Mouse (Mus musculus): ENCODE measurements around the gene Elavl4. TPM values are rescaled to one million over a fixed set of nuclear protein-coding genes. Genes with fewer than 3 reads are reported as not detected.

The Elavl4 gene
- polyA plus RNA-seq, 2 experiments, result 0.04 TPM; not detected in 1

DNA sequence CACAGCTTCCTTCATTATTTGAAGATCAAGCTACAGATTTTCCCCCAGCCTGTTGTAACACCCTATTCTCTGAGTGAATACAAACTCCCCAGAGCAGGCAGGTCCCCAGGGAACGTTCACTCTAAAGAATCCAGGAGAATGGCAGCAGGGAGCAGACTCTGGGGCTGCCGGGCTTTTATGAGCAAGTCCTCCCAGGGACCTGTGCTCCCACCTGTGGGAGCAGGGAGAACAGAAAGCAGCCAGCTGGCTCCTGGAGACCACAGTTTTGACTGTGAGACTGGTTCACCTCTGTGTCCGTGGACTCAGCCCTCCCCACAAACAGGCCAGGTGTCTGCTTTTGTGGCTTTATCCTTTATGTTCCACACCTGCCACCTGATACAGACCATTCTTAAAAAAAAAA is 134.2 kb downstream of the Elavl4 start:
- Histone ChIP-seq H3K9ac (replicated peaks) (no peak overlapping the region), H3K36me3 (replicated peaks; ENCODE audit: control insufficient read depth, insufficient read depth, low read depth) (no peaks in the 10 kb centered on the region), H3K4me1 (replicated peaks; ENCODE audit: control insufficient read depth in 2 of 2, insufficient read depth in 2 of 2, low read length in 1 of 2) (no peaks in the 10 kb centered on the region), H3K9me3 (ENCODE audit: control insufficient read depth, low read length) (no peaks in the 10 kb centered on the region), H3K4me3 (ENCODE audit: insufficient read depth in 1 of 2, low read depth in 2 of 2, low read length in 2 of 2) (no peak overlapping the region), H3K27me3 (ENCODE audit: control insufficient read depth, insufficient read depth, low read length) (no peaks in the 10 kb centered on the region), H3K27ac (no peak overlapping the region), H3K4me2 (ENCODE audit: low read depth) (no peak overlapping the region)
- DNase-seq (ENCODE audit: low read depth in 3 of 3, low spot score in 3 of 3) (no peak), ATAC-seq (ENCODE audit: insufficient read depth) (no peak)
- TF ChIP-seq CTCF (IDR thresholded peaks at IDR 0.05; ENCODE audit: low read depth) (no peak), EP300 (IDR thresholded peaks at IDR 0.05; ENCODE audit: low read depth) (no peak)
- 45% methylated on average over 3 of the region's 3 CpGs for WGBS (ENCODE audit: insufficient replicate concordance)

DNA sequence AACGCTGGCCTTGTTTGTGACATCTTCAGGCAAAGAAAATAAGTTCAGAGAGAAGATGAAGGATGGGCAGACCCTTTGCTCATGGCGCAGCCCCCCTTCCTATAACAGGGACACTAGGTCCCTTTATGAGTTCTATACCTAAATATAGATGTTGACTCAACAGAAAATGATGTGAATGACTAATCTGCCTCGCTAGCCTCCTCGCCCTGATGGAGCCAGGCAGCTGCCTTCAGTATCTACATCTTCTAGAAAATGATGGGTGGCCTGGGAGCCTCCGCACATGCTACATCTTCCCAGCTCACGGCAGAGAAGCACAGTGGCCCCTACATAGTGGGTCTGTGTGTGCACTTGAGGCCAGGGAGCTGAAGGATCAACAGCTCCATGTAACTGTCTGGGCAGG is 137.2 kb downstream of the Elavl4 start:
- no peaks in the 10 kb centered on the region for H3K36me3 ChIP-seq (replicated peaks; ENCODE audit: control insufficient read depth, insufficient read depth, low read depth)
- WGBS (ENCODE audit: insufficient replicate concordance), result 65% methylated on average over 6 of the region's 6 CpGs
- no peak overlapping the region for H3K9ac ChIP-seq (replicated peaks)
- H3K4me2 ChIP-seq (ENCODE audit: low read depth), result no peak overlapping the region
- no peak for TF ChIP-seq CTCF (IDR thresholded peaks at IDR 0.05; ENCODE audit: low read depth)
- no peak for TF ChIP-seq EP300 (IDR thresholded peaks at IDR 0.05; ENCODE audit: low read depth)
- H3K9me3 ChIP-seq (ENCODE audit: control insufficient read depth, low read length), result no peaks in the 10 kb centered on the region
- no peak overlapping the region for H3K27ac ChIP-seq
- no peak for DNase-seq (ENCODE audit: low read depth in 3 of 3, low spot score in 3 of 3)
- no peak for ATAC-seq (ENCODE audit: insufficient read depth)
- no peaks in the 10 kb centered on the region for H3K4me1 ChIP-seq (replicated peaks; ENCODE audit: control insufficient read depth in 2 of 2, insufficient read depth in 2 of 2, low read length in 1 of 2)
- no peak overlapping the region for H3K4me3 ChIP-seq (ENCODE audit: insufficient read depth in 1 of 2, low read depth in 2 of 2, low read length in 2 of 2)
- H3K27me3 ChIP-seq (ENCODE audit: control insufficient read depth, insufficient read depth, low read length), result no peaks in the 10 kb centered on the region

- Histone ChIP-seq H3K36me3 (replicated peaks; ENCODE audit: control insufficient read depth, insufficient read depth, low read depth) (no peaks in the 10 kb centered on the region), H3K27ac (no peak overlapping the region), H3K9me3 (ENCODE audit: control insufficient read depth, low read length) (no peaks in the 10 kb centered on the region), H3K9ac (replicated peaks) (no peak overlapping the region), H3K27me3 (ENCODE audit: control insufficient read depth, insufficient read depth, low read length) (no peaks in the 10 kb centered on the region), H3K4me2 (ENCODE audit: low read depth) (no peak overlapping the region), H3K4me3 (ENCODE audit: insufficient read depth in 1 of 2, low read depth in 2 of 2, low read length in 2 of 2) (no peak overlapping the region), H3K4me1 (replicated peaks; ENCODE audit: control insufficient read depth in 2 of 2, insufficient read depth in 2 of 2, low read length in 1 of 2) (no peaks in the 10 kb centered on the region)
- ATAC-seq (ENCODE audit: insufficient read depth) (no peak), DNase-seq (ENCODE audit: low read depth in 3 of 3, low spot score in 3 of 3) (no peak)
- WGBS (ENCODE audit: insufficient replicate concordance), result 54% methylated on average over 5 of the region's 5 CpGs
- TF ChIP-seq CTCF (IDR thresholded peaks at IDR 0.05; ENCODE audit: low read depth) (no peak), EP300 (IDR thresholded peaks at IDR 0.05; ENCODE audit: low read depth) (no peak)
These were observed 138.0 kb downstream of the Elavl4 start for GRCm38 (mm10) chr4:110213666-110214065.

DNA sequence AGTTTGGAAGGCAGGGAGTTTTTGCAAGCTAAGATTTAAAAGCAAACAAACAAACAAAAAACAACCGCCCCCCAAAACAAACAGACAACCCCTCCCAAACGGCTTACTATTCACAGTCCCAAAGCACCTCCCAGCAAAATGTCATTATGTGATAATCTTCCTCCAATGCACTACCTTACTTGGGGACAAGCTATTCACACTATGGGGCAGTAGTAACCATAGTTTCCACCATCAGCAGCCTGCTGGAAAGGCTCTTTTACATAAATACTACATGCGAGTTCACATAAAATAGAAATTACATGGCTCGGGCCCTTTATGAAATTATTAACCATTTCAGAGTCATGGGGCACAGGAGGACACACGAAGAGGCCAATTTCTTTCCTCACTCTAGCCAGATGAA is 141.5 kb downstream of the Elavl4 start:
- no peak overlapping the region for H3K9ac ChIP-seq (replicated peaks)
- H3K27me3 ChIP-seq (ENCODE audit: control insufficient read depth, insufficient read depth, low read length), result no peaks in the 10 kb centered on the region
- TF ChIP-seq CTCF (IDR thresholded peaks at IDR 0.05; ENCODE audit: low read depth) (no peak), EP300 (IDR thresholded peaks at IDR 0.05; ENCODE audit: low read depth) (no peak)
- no peaks in the 10 kb centered on the region for H3K36me3 ChIP-seq (replicated peaks; ENCODE audit: control insufficient read depth, insufficient read depth, low read depth)
- no peak overlapping the region for H3K27ac ChIP-seq
- ATAC-seq (ENCODE audit: insufficient read depth), result no peak
- no peaks in the 10 kb centered on the region for H3K4me1 ChIP-seq (replicated peaks; ENCODE audit: control insufficient read depth in 2 of 2, insufficient read depth in 2 of 2, low read length in 1 of 2)
- 61% methylated on average over 5 of the region's 5 CpGs for WGBS (ENCODE audit: insufficient replicate concordance)
- no peak for DNase-seq (ENCODE audit: low read depth in 3 of 3, low spot score in 3 of 3)
- no peaks in the 10 kb centered on the region for H3K9me3 ChIP-seq (ENCODE audit: control insufficient read depth, low read length)
- H3K4me3 ChIP-seq (ENCODE audit: insufficient read depth in 1 of 2, low read depth in 2 of 2, low read length in 2 of 2), result no peak overlapping the region
- H3K4me2 ChIP-seq (ENCODE audit: low read depth), result no peak overlapping the region

GRCm38 (mm10) chr4:110209613-110210012 is 142.1 kb downstream of the Elavl4 start:
- H3K4me3 ChIP-seq (ENCODE audit: insufficient read depth in 1 of 2, low read depth in 2 of 2, low read length in 2 of 2), result no peak overlapping the region
- H3K4me1 ChIP-seq (replicated peaks; ENCODE audit: control insufficient read depth in 2 of 2, insufficient read depth in 2 of 2, low read length in 1 of 2), result no peaks in the 10 kb centered on the region
- WGBS (ENCODE audit: insufficient replicate concordance), result 52% methylated on average over 5 of the region's 5 CpGs
- H3K27ac ChIP-seq, result no peak overlapping the region
- no peak overlapping the region for H3K9ac ChIP-seq (replicated peaks)
- no peaks in the 10 kb centered on the region for H3K27me3 ChIP-seq (ENCODE audit: control insufficient read depth, insufficient read depth, low read length)
- DNase-seq (ENCODE audit: low read depth in 3 of 3, low spot score in 3 of 3) (no peak), ATAC-seq (ENCODE audit: insufficient read depth) (no peak)
- H3K4me2 ChIP-seq (ENCODE audit: low read depth), result no peak overlapping the region
- TF ChIP-seq EP300 (IDR thresholded peaks at IDR 0.05; ENCODE audit: low read depth) (no peak), CTCF (IDR thresholded peaks at IDR 0.05; ENCODE audit: low read depth) (no peak)
- no peaks in the 10 kb centered on the region for H3K36me3 ChIP-seq (replicated peaks; ENCODE audit: control insufficient read depth, insufficient read depth, low read depth)
- H3K9me3 ChIP-seq (ENCODE audit: control insufficient read depth, low read length), result no peaks in the 10 kb centered on the region
